Mouse (Mus musculus): ENCODE data around the gene Map3k13.

Map3k13 gene

DNA sequence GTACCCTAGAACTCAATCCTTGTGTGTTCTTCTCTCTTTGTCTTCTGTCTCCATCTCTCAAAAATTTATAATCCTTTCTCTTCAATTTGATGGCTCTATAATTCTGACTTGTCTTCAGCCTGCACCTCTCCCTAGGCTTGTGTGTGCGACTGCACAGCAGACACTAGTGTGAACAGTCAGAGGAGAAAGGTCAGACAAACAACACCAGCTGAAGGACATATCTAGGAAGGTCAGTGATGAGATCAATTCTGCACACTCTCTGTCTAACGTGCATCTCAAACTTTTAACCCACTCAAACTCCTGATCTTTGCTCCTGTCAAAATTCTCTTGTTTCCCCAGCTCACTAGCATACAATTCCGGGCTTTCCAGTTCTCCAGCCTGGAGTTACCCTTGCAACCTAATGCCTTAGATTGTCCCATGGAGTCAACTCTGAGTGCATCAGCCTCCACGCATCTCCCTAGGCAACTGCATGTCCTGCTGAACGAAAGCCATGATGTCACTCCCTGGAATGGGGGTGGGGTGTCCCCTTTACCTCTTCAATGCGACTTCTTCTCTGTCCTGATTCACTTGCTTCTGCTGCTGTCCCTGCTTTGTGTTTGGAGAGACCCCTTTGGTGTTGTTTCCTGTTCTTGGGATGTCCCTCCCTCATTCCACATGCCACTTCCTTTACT, 19.2 kb downstream of the Map3k13 start:
- DNase-seq = no peak

DNA sequence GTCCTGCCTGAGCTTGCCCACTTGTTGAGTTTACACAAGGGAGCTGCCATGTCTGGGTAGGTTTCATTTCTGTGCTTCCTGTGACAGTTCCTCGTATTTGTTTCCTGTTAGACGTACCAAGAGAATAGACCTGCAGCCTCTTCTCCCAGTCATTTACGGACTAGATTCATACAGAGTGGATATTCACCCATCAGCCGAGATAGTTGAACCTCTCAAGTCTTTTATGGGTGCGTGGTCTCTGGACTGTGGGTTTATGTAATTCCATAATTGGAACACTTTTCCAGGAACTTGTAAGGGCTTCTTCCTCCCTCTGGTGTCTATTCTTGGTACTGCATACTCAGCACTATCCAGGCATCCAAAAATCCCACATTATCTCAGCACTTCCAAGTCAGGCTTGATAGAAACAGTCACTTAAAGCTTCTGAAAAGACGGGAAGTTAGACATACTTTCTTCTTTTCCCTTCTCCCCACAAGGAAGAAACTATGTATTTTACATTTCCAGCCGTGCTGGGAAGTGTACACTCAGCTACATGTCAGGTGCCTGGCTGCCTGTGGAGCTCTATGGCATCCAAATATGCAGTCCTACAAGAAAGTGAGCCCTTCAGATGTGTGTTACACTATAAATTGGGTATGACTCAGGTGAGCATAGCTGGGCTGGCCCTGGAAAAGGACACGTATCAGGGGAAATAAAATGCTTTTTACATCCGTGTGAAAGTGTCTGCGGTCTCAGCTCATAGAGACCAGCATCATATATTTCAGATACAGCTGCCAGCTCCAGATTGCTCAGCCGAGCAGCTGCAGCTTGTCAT, 20.9 kb downstream of the Map3k13 start:
- peak; percentile 31 to 54 for DNase-seq

DNA sequence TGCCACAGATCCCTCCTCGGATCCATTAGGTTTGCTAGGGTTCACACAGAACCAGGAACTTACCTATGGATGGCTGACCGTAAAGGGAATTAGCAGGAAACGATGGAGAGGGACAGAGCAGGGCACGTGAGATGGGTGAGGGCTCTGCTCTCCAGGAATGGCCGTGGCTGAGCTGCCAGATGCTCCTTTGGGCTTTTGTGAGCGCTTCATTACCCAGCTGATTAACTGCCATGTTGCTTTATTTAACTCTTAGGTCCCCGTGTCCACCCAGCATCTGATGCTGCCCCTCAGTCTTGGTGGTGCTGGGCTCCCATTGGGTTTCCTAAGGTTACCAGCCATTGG, 21.5 kb downstream of the Map3k13 start:
- DNase-seq = no peak

DNA sequence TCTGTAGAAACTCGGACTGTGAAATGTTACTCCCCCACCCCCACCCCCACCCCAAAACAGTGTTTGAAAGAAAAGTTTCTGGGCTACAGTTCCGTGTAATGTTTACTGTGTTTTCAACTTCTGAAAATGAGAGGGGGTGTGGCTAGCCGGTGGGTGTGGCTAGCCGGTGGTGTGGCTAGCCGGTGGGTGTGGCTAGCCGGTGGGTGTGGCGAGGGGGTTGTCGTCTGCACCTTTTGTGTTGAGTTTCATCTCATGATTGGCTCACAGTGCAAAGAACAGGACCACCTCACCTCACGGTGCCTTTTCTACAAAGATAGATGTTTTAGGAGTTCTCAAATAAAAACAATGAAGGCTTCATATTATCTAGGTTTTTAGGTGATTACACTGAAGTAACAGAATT, 24.0 kb downstream of the Map3k13 start:
- DNase-seq = no peak

DNA sequence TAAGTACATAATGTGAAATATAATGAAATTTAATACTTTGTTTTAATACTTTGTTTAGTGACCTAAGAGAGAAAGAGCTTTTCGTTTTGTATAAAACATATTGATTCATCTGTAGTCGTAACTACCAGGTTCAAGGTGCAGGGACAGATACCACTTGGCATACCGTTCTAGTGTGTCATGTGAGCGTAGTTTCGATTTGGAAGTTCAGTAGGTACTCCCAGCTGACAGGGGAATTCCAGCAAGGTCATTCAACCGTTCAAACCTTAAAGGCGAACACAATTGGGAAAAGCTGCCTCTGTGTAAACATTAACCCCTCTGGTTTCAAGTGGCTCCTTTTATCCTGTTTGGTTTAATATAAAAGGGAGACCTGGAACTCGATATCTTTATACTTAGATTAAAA, 24.5 kb downstream of the Map3k13 start:
- DNase-seq = no peak

DNA sequence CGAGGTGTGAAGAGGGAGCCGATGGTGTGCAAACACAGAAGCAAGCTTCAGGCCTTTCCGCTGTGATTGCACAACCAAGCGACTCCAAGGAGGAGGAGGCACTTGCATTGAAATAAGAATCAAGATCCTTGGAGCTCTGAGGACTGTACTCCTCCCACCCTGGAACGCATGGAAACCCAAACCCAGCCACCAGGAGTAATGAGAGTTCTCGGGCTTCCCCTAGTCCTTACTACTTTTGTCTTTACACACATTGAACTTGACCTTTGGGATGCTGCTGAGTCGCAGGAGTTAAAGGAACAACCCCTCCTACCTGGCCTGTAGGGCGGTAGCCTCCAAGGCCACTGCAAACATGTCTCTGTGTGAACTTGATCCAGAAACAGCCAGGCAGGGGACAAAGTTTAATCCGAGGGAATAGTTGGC, 31.5 kb downstream of the Map3k13 start:
- DNase-seq = no peak

DNA sequence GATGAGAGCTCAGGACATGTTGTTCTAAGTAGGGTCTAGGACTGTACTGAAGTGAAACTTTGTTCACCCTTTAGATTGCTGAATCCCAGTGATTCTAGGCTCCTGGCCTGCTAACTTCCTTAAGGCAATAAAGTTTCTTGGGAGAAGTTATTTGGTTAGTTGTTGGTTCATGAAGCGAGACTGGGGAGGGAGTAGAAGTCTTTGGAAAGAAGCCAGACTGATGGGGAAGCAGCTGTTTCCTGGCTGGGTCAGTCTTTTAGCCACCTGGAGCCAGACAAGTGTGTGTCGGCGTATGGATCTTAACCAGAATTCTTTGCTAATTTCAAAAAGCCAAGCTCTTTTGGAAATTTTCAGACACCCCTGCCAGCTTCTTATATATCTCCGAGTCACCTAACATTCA, 33.0 kb downstream of the Map3k13 start:
- no peak for DNase-seq

DNA sequence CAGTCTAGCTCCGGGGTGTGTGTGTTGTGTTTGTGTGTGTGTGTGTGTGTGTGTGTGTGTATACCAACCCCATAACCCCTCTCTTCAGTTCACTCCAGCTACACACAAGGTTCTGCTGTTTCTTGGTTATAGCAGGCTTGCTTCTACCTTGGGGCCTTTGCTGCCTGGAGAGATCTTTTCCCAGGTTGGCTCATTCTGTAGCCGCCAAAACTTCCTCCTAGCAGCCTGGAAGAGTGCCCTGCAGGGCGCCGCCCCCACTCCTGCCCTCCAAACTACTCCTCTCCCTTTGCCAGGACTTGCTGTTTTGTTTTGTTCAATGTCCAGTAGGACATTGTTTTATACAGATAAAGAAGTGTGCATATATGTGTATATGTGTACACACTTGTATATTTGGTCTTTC, 33.4 kb downstream of the Map3k13 start:
- no peak for DNase-seq

DNA sequence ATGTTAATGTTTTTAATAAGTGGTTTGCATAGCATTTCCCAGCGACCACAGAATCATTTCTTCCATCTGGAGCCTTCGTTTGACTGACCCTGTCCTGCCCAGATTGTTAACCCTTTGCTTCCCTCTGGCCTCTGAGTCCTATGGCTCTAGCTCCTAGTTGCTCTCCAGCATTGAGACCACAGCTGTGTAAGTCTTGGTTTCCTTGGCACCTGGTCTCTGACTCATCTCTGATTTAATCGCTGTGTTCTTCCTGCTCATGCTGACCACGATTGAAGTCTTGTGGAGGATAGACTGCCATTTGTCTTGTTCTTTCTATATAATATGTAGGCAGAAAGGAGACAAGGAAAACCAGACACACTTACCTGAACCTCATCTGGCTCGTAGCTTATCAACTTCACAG, 35.6 kb downstream of the Map3k13 start:
- no peak for DNase-seq

DNA sequence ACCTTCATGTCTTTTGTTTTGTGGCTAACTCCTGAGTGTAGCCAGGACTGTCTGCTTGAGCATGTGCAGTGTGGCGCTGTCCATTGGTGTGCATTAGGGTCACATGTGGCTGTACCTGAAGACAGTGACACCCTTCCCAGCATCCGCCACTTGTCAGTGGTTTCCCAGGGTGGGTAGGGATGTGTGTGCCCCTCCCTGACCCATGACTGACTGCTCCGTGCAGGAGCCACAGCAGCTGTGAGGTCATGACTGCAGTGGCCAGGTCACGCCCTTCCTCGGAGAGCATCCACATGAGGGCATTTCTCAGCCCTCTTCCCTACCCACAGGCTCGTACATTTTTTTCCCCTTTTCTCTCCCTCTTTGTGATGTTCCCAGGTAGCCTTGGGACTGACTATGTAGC, 36.6 kb downstream of the Map3k13 start:
- no peak for DNase-seq

DNA sequence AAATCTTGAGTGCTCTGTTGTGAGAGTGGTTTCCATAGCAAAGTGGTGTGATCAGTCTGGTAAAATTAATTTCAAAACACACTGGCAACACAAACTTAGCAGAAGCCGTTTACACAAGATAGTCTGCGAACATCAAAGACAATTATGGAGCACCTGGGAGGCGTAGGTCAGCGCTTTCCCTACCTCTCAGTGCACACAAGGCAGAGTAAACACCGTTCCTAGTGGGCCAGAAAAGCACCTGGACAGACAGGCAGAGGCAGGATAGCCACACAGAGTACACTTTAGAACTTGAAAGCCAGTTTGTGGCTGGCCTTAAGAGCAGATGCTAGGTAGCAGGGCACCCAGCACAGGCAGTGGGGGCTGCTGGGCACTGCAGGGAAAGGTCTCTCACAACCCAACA, 37.6 kb downstream of the Map3k13 start:
- no peak for DNase-seq

DNA sequence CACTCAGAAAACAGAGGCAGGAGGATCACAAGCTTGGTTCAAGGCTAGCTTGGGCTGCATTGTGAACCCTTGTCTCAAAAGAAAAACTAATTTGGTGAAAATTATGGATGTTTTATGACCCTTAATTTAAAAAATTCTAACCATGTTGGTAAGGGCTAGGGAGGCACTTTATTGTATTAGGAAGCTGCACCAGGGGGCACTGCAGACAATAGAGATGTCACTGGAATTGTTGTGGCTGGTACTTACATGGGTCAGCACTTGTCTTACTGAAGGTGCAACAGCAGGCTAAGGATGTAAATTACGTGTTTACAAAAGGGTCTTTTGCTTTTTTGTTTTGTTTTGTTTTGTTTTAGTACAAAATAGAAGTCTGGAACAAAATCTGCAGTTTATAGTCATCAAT, 39.3 kb downstream of the Map3k13 start:
- no peak for DNase-seq

DNA sequence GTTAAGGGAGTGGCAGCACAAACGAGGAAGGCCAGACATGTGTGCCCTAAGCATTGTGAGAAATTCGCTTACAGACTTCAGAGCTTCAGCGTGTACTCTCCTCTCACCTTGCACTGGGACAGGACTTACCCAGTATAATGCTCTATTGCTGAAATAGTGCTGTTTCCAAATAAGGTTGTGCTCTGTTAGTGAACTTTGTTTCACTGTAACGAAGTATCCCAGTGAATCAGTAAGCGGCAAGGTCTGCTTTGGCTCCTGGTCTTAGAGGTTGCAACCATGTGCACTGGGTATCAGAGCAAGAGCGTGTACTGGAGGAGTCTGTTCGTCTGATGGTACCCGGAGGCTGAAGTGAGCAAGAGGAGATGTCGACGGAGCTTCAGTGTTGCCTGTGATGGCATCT, 39.8 kb downstream of the Map3k13 start:
- DNase-seq = no peak

DNA sequence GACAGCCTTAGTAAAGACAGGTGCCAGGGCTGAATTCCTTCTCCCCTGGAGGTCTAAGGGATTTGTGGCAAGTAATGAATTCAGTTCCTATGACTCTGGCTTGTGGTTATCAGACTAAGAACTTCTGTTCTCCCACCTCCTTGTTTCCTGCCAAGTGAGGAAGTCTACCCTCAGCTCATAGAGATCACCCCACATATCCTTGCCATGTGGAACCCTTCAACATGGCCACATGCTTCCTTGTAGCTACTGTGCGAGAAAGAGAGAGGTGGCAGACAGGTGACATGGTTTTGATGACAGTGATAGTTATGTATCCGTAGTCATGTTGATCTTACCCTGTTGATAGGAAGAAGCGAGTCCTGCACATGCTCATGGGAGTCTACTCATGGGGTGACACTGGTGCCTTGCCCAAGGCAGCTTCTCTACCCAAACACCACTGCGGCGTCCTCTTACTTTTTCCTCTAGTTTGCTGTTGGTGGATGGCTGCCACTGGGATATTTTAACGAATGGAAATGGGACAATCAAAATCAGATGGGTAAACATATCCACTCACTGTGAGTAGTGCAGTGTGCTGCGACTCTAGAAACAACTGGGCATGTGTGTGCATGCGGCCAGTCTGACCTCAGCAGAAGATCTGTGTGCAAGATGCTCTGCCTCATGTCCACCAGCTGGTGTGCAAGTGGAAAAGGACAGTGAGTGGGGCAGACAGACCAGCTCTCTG, 40.9 kb downstream of the Map3k13 start:
- DNase-seq = no peak

DNA sequence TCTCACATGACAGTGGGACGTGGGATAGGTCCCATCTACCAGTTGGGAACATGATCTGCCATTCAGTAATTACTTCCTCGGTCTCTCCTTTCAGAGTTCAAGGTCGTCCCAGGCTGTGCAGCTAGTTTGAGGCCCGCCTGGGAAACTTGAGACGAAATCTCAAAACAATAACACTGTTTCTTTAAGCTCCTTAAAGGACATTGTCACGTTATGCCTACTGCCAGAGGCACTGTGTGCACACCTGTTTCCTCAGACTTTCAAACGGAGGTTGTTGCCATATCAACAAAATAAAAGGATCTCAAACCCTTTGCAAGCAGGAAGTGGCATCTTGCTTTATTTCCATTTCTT, 41.4 kb downstream of the Map3k13 start:
- no peak for DNase-seq

DNA sequence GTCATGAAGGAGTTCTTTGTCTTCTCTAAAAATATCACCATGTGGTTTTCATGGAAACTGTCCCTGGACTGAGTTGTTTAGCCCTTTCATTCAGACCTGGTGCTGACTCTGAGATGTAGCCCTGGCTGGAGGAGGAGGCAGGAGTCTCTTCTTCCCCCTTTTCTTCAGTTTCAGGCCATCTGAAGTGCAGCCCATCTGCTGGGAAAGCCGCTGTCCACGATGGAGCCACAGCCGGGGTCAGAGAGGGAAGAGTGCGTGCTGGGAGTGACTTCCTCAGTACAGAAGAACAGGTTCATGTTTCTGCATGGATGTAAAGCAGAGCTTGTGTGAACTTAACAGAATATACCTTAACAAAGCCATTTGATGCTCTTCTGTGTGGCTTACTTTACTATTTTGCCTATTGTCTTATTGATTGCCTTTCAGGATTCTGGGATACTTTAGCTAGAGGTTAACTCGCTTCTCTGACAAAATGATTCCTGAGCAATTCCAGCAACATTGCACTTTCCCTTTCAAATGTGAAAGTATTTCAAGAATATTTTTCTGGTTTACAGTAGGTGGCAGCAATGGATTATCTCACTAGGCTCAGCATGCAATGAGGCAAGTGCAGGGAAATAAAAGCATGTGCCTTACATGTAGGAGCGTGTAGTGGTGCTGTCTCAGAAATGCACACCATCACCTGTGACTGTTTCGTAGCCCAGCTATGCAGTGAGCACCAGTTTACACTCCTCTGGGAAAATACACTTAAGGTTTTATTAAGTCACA, 42.3 kb downstream of the Map3k13 start:
- peak in 1 of 2 experiments; percentile 28 for DNase-seq

DNA sequence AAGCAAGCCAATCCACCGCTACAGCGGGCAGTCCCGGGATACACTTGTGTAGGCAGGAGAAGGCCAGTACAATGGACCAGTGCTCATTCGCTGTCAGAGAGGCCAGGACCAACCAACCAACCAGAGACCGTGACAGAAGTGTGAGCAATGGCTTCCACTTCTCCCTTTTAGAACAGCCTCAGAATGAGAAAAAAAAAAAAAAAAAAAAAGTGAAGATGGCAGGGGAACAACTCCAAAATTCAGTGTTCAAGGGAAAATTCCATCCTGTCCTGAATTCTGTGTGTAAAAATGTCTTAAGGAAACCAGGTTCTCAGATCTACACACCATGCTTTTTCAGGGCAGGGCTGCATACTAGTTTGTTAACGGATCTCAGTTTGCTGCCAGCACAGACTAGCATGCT, 43.5 kb downstream of the Map3k13 start:
- DNase-seq = no peak

DNA sequence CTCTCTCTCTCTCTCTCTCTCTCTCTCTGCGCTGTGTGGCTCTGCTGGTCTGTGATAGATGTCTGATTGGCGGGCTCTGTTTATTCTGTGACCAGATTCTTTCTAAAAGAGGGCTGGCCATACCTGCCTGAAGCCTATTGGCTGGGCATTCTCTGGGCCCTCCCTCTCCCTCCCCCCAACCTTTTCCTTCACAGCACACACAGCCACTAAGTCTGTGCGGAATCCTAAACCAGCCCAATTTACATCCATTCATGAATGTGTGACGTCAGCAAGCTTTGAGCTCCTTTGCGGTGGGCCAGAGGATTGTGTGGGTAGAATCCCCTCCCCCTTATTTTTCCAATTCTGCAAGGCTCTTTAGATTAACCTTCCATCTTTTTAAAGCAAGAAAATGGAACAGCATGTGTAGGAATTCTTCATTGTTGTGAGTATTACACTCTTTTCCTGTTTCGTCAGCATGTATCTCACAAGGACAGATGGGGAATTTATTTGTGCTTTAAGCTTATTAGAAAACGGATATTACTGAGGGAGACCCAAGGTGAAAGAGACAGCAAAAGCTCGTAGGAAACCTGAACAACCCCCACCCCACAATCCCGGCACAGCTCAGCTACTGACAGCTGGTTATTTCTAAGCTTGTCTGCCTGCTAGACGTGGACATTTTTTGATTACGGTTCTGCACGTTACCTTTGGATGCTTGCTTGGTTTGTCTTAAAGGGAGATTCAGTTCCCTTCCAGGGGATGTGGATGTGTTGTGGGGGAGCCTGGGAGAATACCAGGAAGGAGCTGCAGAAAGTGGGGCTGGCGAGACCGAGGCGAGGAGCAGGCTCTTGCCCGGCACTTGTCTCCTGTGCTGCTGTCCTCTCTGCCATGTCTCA, 51.9 kb downstream of the Map3k13 start:
- peak; percentile 78 to 84 for DNase-seq

DNA sequence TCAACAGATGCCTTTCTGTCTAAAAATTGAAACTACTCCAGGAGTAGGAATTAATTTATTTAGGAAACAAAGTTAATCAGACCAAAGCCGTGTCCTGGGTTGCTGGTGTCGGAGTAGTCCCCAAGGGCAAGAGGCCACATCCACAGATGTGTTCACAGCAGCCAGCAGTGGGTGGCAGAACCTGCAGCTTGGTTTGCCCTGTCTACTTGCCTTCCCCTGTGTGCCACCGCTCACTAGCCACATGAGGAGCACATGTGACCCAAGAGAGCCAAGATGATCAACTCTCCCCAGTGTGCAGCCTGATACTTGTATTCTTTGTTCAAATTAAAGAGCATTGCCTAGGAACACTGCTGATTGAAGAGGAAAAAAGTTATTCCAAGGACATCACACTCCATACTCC, 54.3 kb downstream of the Map3k13 start:
- no peak for DNase-seq

DNA sequence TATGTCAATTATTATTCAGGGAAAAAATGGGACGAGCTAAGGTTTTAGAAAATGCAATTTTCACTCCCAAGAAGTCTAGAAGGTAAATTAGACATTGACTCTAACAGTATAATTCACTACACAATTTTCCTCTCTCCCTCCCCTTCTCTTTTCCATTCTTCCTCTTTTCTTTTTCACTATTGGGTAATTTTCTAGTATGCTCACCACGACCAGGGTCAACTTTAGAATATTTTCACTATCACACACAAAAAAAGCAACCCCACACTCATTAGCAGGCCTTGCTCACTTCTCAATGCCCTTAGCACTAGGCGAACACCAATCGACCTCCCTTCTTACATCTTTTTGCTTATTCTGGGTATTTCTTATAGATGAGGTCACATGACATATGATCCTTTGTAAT, 54.7 kb downstream of the Map3k13 start:
- DNase-seq = no peak

DNA sequence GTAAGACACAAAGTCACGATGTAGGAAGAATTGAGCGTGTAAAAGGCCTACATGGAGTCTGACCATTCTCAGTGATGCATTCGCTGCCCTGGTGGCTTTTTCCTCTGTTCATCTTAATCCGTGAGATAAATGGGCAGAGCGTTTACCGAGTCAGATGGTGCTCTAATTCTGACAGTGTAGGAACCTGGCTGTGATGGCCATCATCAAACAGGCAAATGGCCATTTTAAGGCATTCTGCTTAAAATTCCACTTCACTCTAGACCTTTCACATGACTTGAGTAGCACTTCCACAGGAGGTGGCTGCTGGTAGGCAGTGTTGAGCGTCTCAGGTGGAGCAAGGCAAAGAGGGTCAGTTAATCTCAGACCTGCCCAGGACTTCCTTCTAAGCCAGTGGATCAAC, 58.2 kb downstream of the Map3k13 start:
- peak; percentile 32 to 41 for DNase-seq

DNA sequence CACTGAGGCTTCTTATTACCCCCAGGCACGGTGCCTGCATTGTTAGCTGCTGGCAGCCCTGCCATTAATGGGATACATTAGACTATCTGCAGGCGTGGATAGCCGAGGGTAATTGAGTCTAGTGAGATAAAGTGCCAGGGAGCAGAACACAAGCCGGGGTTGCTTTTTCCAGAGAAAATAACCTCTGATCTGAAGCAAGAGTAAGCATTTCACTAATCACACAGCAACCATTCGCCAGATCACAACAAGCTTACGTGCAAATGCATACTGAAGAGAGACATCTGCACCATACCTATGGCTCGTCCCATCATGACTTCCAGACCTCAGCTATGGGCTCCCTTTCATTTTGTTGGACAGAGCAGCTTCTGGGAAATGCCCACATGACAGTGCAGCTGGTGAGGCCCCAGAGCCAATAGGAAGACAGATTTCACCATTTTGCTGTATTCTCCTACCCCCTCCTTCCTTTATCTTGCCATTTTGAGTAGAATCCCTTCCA, 59.3 kb downstream of the Map3k13 start:
- no peak for DNase-seq

Measured in cerebellum, postnatal 25 days (tissue).